Mouse (Mus musculus) heart, adult 2 months (tissue): ENCODE measurements at regions not wholly inside any gene's neighbourhood (a gene's known extent, or its start where the extent isn't known, plus 50 kb on each side); places are given as distances from the start of the nearest gene placed in this dataset.

ENCODE experiments used
- DNase-seq, 2 experiments: peaks; one replicate each; pipeline ENCODE4 v3.0.0; 2021
- H3K27ac ChIP-seq: fragments of 200-600 bp; 2 replicates; pipeline ENCODE4 v1.8.1; 2022
- H3K27me3 ChIP-seq: fragments of 200-500 bp; 2 replicates; pipeline ENCODE4 v1.6.1; 2012; ENCODE audit warnings: mild to moderate bottlenecking, low read length, inconsistent platforms, mixed read lengths; ENCODE audit not compliant: control insufficient read depth, insufficient read depth
- H3K36me3 ChIP-seq: fragments of 200-500 bp; 2 replicates; pipeline ENCODE4 v1.6.1; 2012; ENCODE audit warnings: low read length, inconsistent platforms; ENCODE audit not compliant: control insufficient read depth, insufficient read depth
- H3K4me1 ChIP-seq: fragments of 200-500 bp; 2 replicates; pipeline ENCODE4 v1.6.1; 2011; ENCODE audit warnings: low read length; ENCODE audit not compliant: control insufficient read depth, insufficient read depth
- H3K4me3 ChIP-seq: fragments of 200-600 bp; 2 replicates; pipeline ENCODE4 v1.8.1; 2022
- H3K79me2 ChIP-seq: fragments of 200-500 bp; replicated peaks from 2 replicates; pipeline ENCODE4 v1.6.1; 2012; ENCODE audit warnings: mild to moderate bottlenecking, inconsistent platforms, low read length, moderate library complexity, mixed read lengths; ENCODE audit not compliant: control insufficient read depth, insufficient read depth
- H3K9ac ChIP-seq: fragments of 200-500 bp; 2 replicates; pipeline ENCODE4 v1.6.1; 2012; ENCODE audit warnings: low read depth, mild to moderate bottlenecking, control low read depth, inconsistent platforms, low read length, mixed read lengths
- CTCF ChIP-seq: fragments of 200-600 bp; IDR thresholded peaks from 2 replicates; pipeline ENCODE4 v1.8.1; 2022; ENCODE audit warnings: antibody characterized with exemption, mild to moderate bottlenecking, moderate library complexity
- EP300 ChIP-seq: fragments of 200-500 bp; IDR thresholded peaks from 2 replicates; pipeline ENCODE4 v1.6.1; 2011; ENCODE audit warnings: low read depth, low read length, control low read depth; ENCODE audit not compliant: insufficient read depth
- POLR2A ChIP-seq: fragments of 200-500 bp; IDR thresholded peaks from 2 replicates; pipeline ENCODE4 v1.6.1; 2011; ENCODE audit warnings: mild to moderate bottlenecking, low read depth, low read length, control low read depth; ENCODE audit not compliant: insufficient read depth
- WGBS: fragments of 180-500 bp; shearing (Covaris S2); methylation state at CpG from one replicate; pipeline ENCODE4 v1.1.7; 2018; 5-methylcytosine and 5-hydroxymethylcytosine counted together
- intact Hi-C: fragments of 180-260 bp; cut with DNase I; formaldehyde crosslinking; loops from one replicate; pipeline ENCODE4 v1.15.1; 2025

- no peak overlapping the region for H3K4me3 ChIP-seq
- H3K79me2 ChIP-seq = no peaks in the 10 kb centered on the region
- H3K27ac ChIP-seq = no peak overlapping the region
- intact Hi-C loops = no loop called here
- TF ChIP-seq CTCF = no peak
- TF ChIP-seq EP300 = no peak
- TF ChIP-seq POLR2A = no peak
- H3K27me3 ChIP-seq = no peaks in the 10 kb centered on the region
- no peak overlapping the region for H3K9ac ChIP-seq
- H3K4me1 ChIP-seq = no peaks in the 10 kb centered on the region
- no peaks in the 10 kb centered on the region for H3K36me3 ChIP-seq
- DNase-seq = no peak
- WGBS = 84% methylated on average over 7 of the region's 7 CpGs
Measured at GRCm38 (mm10) chr1:157797711-157798110, 291.2 kb downstream of the Sec16b start.

GRCm38 (mm10) chr1:157798561-157799553 lies 292.3 kb downstream of the Sec16b start:
- Histone ChIP-seq H3K36me3 (no peaks in the 10 kb centered on the region), H3K79me2 (no peaks in the 10 kb centered on the region), H3K9ac (no peak overlapping the region), H3K27me3 (no peaks in the 10 kb centered on the region), H3K27ac (no peak overlapping the region), H3K4me3 (no peak overlapping the region), H3K4me1 (no peaks in the 10 kb centered on the region)
- WGBS = 61% methylated on average over 21 of the region's 21 CpGs
- no peak for DNase-seq
- TF ChIP-seq POLR2A (no peak), EP300 (no peak), CTCF (no peak)
- intact Hi-C loops = no loop called here

GRCm38 (mm10) chr1:157801151-157801550 lies 294.6 kb downstream of the Sec16b start:
- Histone ChIP-seq H3K27me3 (no peaks in the 10 kb centered on the region), H3K4me3 (no peak overlapping the region), H3K36me3 (no peaks in the 10 kb centered on the region), H3K4me1 (no peaks in the 10 kb centered on the region), H3K79me2 (no peaks in the 10 kb centered on the region), H3K9ac (no peak overlapping the region), H3K27ac (no peak overlapping the region)
- 59% methylated on average over 3 of the region's 3 CpGs for WGBS
- DNase-seq = no peak
- intact Hi-C loops = no loop called here
- no peak for TF ChIP-seq CTCF
- TF ChIP-seq POLR2A = no peak
- no peak for TF ChIP-seq EP300

GRCm38 (mm10) chr1:157804229-157804628 lies 297.7 kb downstream of the Sec16b start:
- H3K79me2 ChIP-seq = no peaks in the 10 kb centered on the region
- no peak overlapping the region for H3K27ac ChIP-seq
- no peak overlapping the region for H3K9ac ChIP-seq
- no peaks in the 10 kb centered on the region for H3K36me3 ChIP-seq
- no peak overlapping the region for H3K4me3 ChIP-seq
- 73% methylated on average over 3 of the region's 3 CpGs for WGBS
- no peaks in the 10 kb centered on the region for H3K4me1 ChIP-seq
- intact Hi-C loops = no loop called here
- no peaks in the 10 kb centered on the region for H3K27me3 ChIP-seq
- DNase-seq = no peak
- no peak for TF ChIP-seq POLR2A
- no peak for TF ChIP-seq EP300
- no peak for TF ChIP-seq CTCF

- no peaks in the 10 kb centered on the region for H3K36me3 ChIP-seq
- no peak overlapping the region for H3K4me3 ChIP-seq
- 72% methylated on average over 1 of the region's 1 CpGs for WGBS
- no peaks in the 10 kb centered on the region for H3K27me3 ChIP-seq
- no peaks in the 10 kb centered on the region for H3K4me1 ChIP-seq
- TF ChIP-seq EP300 = no peak
- no peak for TF ChIP-seq CTCF
- no peaks in the 10 kb centered on the region for H3K79me2 ChIP-seq
- H3K9ac ChIP-seq = no peak overlapping the region
- H3K27ac ChIP-seq = no peak overlapping the region
- no peak for DNase-seq
- intact Hi-C loops = no loop called here
Measured at GRCm38 (mm10) chr1:157806296-157806695, 299.8 kb downstream of the Sec16b start.

GRCm38 (mm10) chr1:157809674-157810471 lies 303.3 kb downstream of the Sec16b start:
- Histone ChIP-seq H3K36me3 (no peaks in the 10 kb centered on the region), H3K4me3 (no peak overlapping the region), H3K27me3 (no peaks in the 10 kb centered on the region), H3K27ac (no peak overlapping the region), H3K9ac (no peak overlapping the region), H3K79me2 (no peaks in the 10 kb centered on the region), H3K4me1 (no peaks in the 10 kb centered on the region)
- TF ChIP-seq EP300 (no peak), POLR2A (no peak), CTCF (no peak)
- intact Hi-C loops = no loop called here
- WGBS = 73% methylated on average over 8 of the region's 8 CpGs
- DNase-seq = no peak
